Mouse (Mus musculus): ENCODE results near the gene Eif4a3. TPM values are rescaled to one million over a fixed set of nuclear protein-coding genes. Genes with fewer than 3 reads are reported as not detected.

Eif4a3 gene
- polyA plus RNA-seq, 1 experiment = 101 TPM

- Histone ChIP-seq H3K4me3 (ENCODE audit: insufficient read depth, low read length) (no peak overlapping the region), H3K4me1 (ENCODE audit: control insufficient read depth, insufficient read depth, low read length) (no peaks in the 10 kb centered on the region), H3K27ac (ENCODE audit: insufficient read depth, low read length) (no peak overlapping the region)
- TF ChIP-seq CTCF (IDR thresholded peaks at IDR 0.05; ENCODE audit: extremely low read depth, insufficient read depth, low read length) (no peak), POLR2A (IDR thresholded peaks at IDR 0.05; ENCODE audit: extremely low read depth, insufficient read depth, low read length) (no peak)
Observed at GRCm38 (mm10) chr11:119325068-119325467, 25.2 kb upstream of the Eif4a3 start.

GRCm38 (mm10) chr11:119322521-119322920, 22.6 kb upstream of the Eif4a3 start:
- TF ChIP-seq CTCF (IDR thresholded peaks at IDR 0.05; ENCODE audit: extremely low read depth, insufficient read depth, low read length) = no peak
- no peaks in the 10 kb centered on the region for H3K4me1 ChIP-seq (ENCODE audit: control insufficient read depth, insufficient read depth, low read length)
- no peak overlapping the region for H3K4me3 ChIP-seq (ENCODE audit: insufficient read depth, low read length)
- H3K27ac ChIP-seq (ENCODE audit: insufficient read depth, low read length) = no peak overlapping the region

- no peaks in the 10 kb centered on the region for H3K4me1 ChIP-seq (ENCODE audit: control insufficient read depth, insufficient read depth, low read length)
- H3K4me3 ChIP-seq (ENCODE audit: insufficient read depth, low read length) = no peak overlapping the region
- no peak overlapping the region for H3K27ac ChIP-seq (ENCODE audit: insufficient read depth, low read length)
- TF ChIP-seq CTCF (IDR thresholded peaks at IDR 0.05; ENCODE audit: extremely low read depth, insufficient read depth, low read length) (no peak), POLR2A (IDR thresholded peaks at IDR 0.05; ENCODE audit: extremely low read depth, insufficient read depth, low read length) (no peak)
Observed at GRCm38 (mm10) chr11:119316720-119317119, 16.8 kb upstream of the Eif4a3 start.

GRCm38 (mm10) chr11:119314252-119314936, 14.5 kb upstream of the Eif4a3 start:
- no peak overlapping the region for H3K4me3 ChIP-seq (ENCODE audit: insufficient read depth, low read length)
- no peaks in the 10 kb centered on the region for H3K4me1 ChIP-seq (ENCODE audit: control insufficient read depth, insufficient read depth, low read length)
- H3K27ac ChIP-seq (ENCODE audit: insufficient read depth, low read length) = no peak overlapping the region
- TF ChIP-seq POLR2A (IDR thresholded peaks at IDR 0.05; ENCODE audit: extremely low read depth, insufficient read depth, low read length) (no peak), CTCF (IDR thresholded peaks at IDR 0.05; ENCODE audit: extremely low read depth, insufficient read depth, low read length) (no peak)

GRCm38 (mm10) chr11:119310621-119311020, 10.7 kb upstream of the Eif4a3 start:
- no peak overlapping the region for H3K4me3 ChIP-seq (ENCODE audit: insufficient read depth, low read length)
- H3K4me1 ChIP-seq (ENCODE audit: control insufficient read depth, insufficient read depth, low read length) = no peaks in the 10 kb centered on the region
- no peak overlapping the region for H3K27ac ChIP-seq (ENCODE audit: insufficient read depth, low read length)
- no peak for TF ChIP-seq CTCF (IDR thresholded peaks at IDR 0.05; ENCODE audit: extremely low read depth, insufficient read depth, low read length)
- no peak for TF ChIP-seq POLR2A (IDR thresholded peaks at IDR 0.05; ENCODE audit: extremely low read depth, insufficient read depth, low read length)

- no peaks in the 10 kb centered on the region for H3K4me1 ChIP-seq (ENCODE audit: control insufficient read depth, insufficient read depth, low read length)
- no peak overlapping the region for H3K27ac ChIP-seq (ENCODE audit: insufficient read depth, low read length)
- H3K4me3 ChIP-seq (ENCODE audit: insufficient read depth, low read length) = no peak overlapping the region
- TF ChIP-seq CTCF (IDR thresholded peaks at IDR 0.05; ENCODE audit: extremely low read depth, insufficient read depth, low read length) (no peak), POLR2A (IDR thresholded peaks at IDR 0.05; ENCODE audit: extremely low read depth, insufficient read depth, low read length) (no peak)
Observed at GRCm38 (mm10) chr11:119307916-119308315, 8.0 kb upstream of the Eif4a3 start.

GRCm38 (mm10) chr11:119307658-119307867, 7.7 kb upstream of the Eif4a3 start, which contains the start of gene Card14:
Card14 (plus strand) TSS chr11:119307768.
- Histone ChIP-seq H3K4me3 (ENCODE audit: insufficient read depth, low read length) (no peak within 1 kb of the TSS), H3K27ac (ENCODE audit: insufficient read depth, low read length) (no peak within 1 kb of the TSS), H3K4me1 (ENCODE audit: control insufficient read depth, insufficient read depth, low read length) (no peaks in the 10 kb centered on the region)
- TF ChIP-seq CTCF (IDR thresholded peaks at IDR 0.05; ENCODE audit: extremely low read depth, insufficient read depth, low read length) = no peak
- TF ChIP-seq POLR2A (IDR thresholded peaks at IDR 0.05; ENCODE audit: extremely low read depth, insufficient read depth, low read length) = no peak

- Histone ChIP-seq H3K4me3 (ENCODE audit: insufficient read depth, low read length) (no peak overlapping the region), H3K27ac (ENCODE audit: insufficient read depth, low read length) (no peak overlapping the region), H3K4me1 (ENCODE audit: control insufficient read depth, insufficient read depth, low read length) (no peaks in the 10 kb centered on the region)
- TF ChIP-seq CTCF (IDR thresholded peaks at IDR 0.05; ENCODE audit: extremely low read depth, insufficient read depth, low read length) (no peak), POLR2A (IDR thresholded peaks at IDR 0.05; ENCODE audit: extremely low read depth, insufficient read depth, low read length) (no peak)
Observed at GRCm38 (mm10) chr11:119306762-119307657, 7.1 kb upstream of the Eif4a3 start.

- no peak overlapping the region for H3K4me3 ChIP-seq (ENCODE audit: insufficient read depth, low read length)
- no peak overlapping the region for H3K27ac ChIP-seq (ENCODE audit: insufficient read depth, low read length)
- TF ChIP-seq CTCF (IDR thresholded peaks at IDR 0.05; ENCODE audit: extremely low read depth, insufficient read depth, low read length) (peak; percentile 86), POLR2A (IDR thresholded peaks at IDR 0.05; ENCODE audit: extremely low read depth, insufficient read depth, low read length) (no peak)
- H3K4me1 ChIP-seq (ENCODE audit: control insufficient read depth, insufficient read depth, low read length) = no peaks in the 10 kb centered on the region
Observed at GRCm38 (mm10) chr11:119304904-119305712, 5.2 kb upstream of the Eif4a3 start.

Data from cortical plate, adult 2 months (tissue).